Mouse (Mus musculus) layer of hippocampus, adult 8-10 months (tissue): Measurements from ENCODE around the gene Gm7954. TPM values are rescaled to one million over a fixed set of nuclear protein-coding genes. Genes with fewer than 3 reads are reported as not detected.
A peak's percentile ranks its signal among the peaks of the same experiment; 100 is the strongest.
"Not testable (repeated sequence)": the region's sequence is repeated elsewhere in the genome, so short reads cannot be mapped to it uniquely, and the experiment has no call there.

Source experiments
- DNase-seq, 2 experiments: peaks; one replicate each; pipeline ENCODE4 v3.0.0; 2022; ENCODE audit warnings: low spot score in 2 of 2
- total RNA-seq, 4 experiments: library from RNA; stranded (reverse); gene quantifications; 2 replicates each; pipeline ENCODE4 v1.2.4; 2022

Gene Gm7954
- total RNA-seq = not detected

GRCm38 (mm10) chr14:41453418-41453817 lies at the start of gene Gm7954:
Gm7954 (minus strand) TSS chr14:41453518.
- DNase-seq = not testable (repeated sequence)

GRCm38 (mm10) chr14:41489385-41489784 lies 36.1 kb upstream of the Gm7954 start, which contains the start of gene Gm3486:
Gm3486 (minus strand) TSS chr14:41489485.
- not testable (repeated sequence) for DNase-seq

GRCm38 (mm10) chr14:41425393-41426075 lies 27.8 kb downstream of the Gm7954 start:
- DNase-seq = peak; percentile 1 to 2

- DNase-seq = not testable (repeated sequence)
Observed at GRCm38 (mm10) chr14:41424694-41425093, 28.6 kb downstream of the Gm7954 start.

GRCm38 (mm10) chr14:41408181-41408580 lies 45.1 kb downstream of the Gm7954 start, which contains the start of gene Gm6482:
Gm6482 (minus strand) TSS chr14:41408281.
- not testable (repeated sequence) for DNase-seq

Other genes starting within 250 kb of the Gm7954 start
- gene Gm2832, start 174.7 kb downstream of the Gm7954 start, total RNA-seq = not detected
- gene Gm5798, start 104.9 kb downstream of the Gm7954 start, total RNA-seq = not detected
- gene Gm7945, start 67.1 kb downstream of the Gm7954 start, total RNA-seq = not detected
- not detected for gene Gm6482, start 45.2 kb downstream of the Gm7954 start, total RNA-seq
- under 1 TPM in 1 of 4 experiments, not detected in 3; 0.45 TPM for gene Gm3486, start 36.0 kb upstream of the Gm7954 start, total RNA-seq
- gene Gm7970, start 102.1 kb upstream of the Gm7954 start, total RNA-seq = not detected
- gene 1700049E17Rik2, start 119.7 kb upstream of the Gm7954 start, total RNA-seq = not detected
- not detected for gene Gm3072, start 171.1 kb upstream of the Gm7954 start, total RNA-seq
- not detected for gene Gm3676, start 193.0 kb upstream of the Gm7954 start, total RNA-seq
- not detected for gene Gm8068, start 248.4 kb upstream of the Gm7954 start, total RNA-seq